Mouse (Mus musculus): ENCODE results near the gene Parn. TPM values are rescaled to one million over a fixed set of nuclear protein-coding genes. Genes with fewer than 3 reads are reported as not detected.

The Parn gene
- total RNA-seq, 2 experiments from 2014 or later: 5.9 to 6.1 TPM

Other genes with a start within 250 kb of the Parn start
- 10 to 100 TPM; 29.1 to 37.1 TPM for gene Bfar, start 3.7 kb upstream of the Parn start, total RNA-seq (2021)
- 1 to 10 TPM; 1.7 to 2.0 TPM for gene 3110001I22Rik, start 3.8 kb upstream of the Parn start, total RNA-seq (2021)
- not detected for gene Pla2g10, start 62.8 kb upstream of the Parn start, total RNA-seq (2021)
- gene Rrn3, start 112.5 kb upstream of the Parn start, total RNA-seq (2021): 10 to 100 TPM; 29.9 to 30.2 TPM
- 10 to 100 TPM; 34.1 to 37.5 TPM for gene Ntan1, start 150.7 kb upstream of the Parn start, total RNA-seq (2021)
- 10 to 100 TPM; 41.8 to 47.7 TPM for gene Pdxdc1, start 235.0 kb upstream of the Parn start, total RNA-seq (2021)
- gene Mpv17l, start 235.0 kb upstream of the Parn start, total RNA-seq (2021): 1 to 10 TPM in 1 of 2 experiments, under 1 TPM in 1; 0.69 to 1.0 TPM